Mouse (Mus musculus) G1E (cell line): Measurements from ENCODE around the gene Tulp1.

Experiments used
- CTCF ChIP-seq: IDR thresholded peaks from 2 replicates; pipeline ENCODE4 v1.5.1; 2012; ENCODE audit warnings: low read depth, low read length, inconsistent platforms, mixed read lengths
- GATA1 ChIP-seq: IDR thresholded peaks from 2 replicates; pipeline ENCODE4 v1.6.1; 2012; ENCODE audit warnings: borderline replicate concordance, low read length, inconsistent platforms, mixed read lengths
- GATA2 ChIP-seq: IDR thresholded peaks from 2 replicates; pipeline ENCODE4 v1.6.1; 2012; ENCODE audit warnings: low read depth, low read length, inconsistent platforms, borderline replicate concordance
- POLR2AphosphoS5 ChIP-seq: IDR thresholded peaks from 2 replicates; pipeline ENCODE4 v1.6.1; 2012; ENCODE audit warnings: low read depth, low read length, inconsistent platforms; ENCODE audit not compliant: insufficient replicate concordance
- TAL1 ChIP-seq: conservative IDR thresholded peaks from 2 replicates; pipeline ENCODE4 v1.6.1; 2012; ENCODE audit warnings: low read depth, low read length, inconsistent platforms, mixed read lengths

- no peak for TF ChIP-seq CTCF
- TF ChIP-seq TAL1, result no peak
- TF ChIP-seq GATA1, result no peak
- TF ChIP-seq POLR2AphosphoS5, result no peak
- no peak for TF ChIP-seq GATA2
Measured at GRCm38 (mm10) chr17:28317091-28317490, 47.9 kb downstream of the Tulp1 start.
